14 mouse cellular contexts compared by ENCODE assay signal in genomic region chr8:97397327-97397719, GRCm38 (mm10).
"Had no signal": no experiment of that assay in that cellular context is flagged by ENCODE, and none has a peak within 500 bp of the region (broad histone marks: within the 10 kb centered on the region; RNA-seq: fewer than 3 reads in every experiment).

No protein-coding gene starts in this region.

- DNase-seq: kidney, adult 2 months; kidney, postnatal 14 days; layer of hippocampus, adult 9-11 months; layer of hippocampus, postnatal 36 days; lung, postnatal 14 days; right cerebral cortex, postnatal 14 days; thymus, postnatal 4 days had no signal

- H3K4me3 ChIP-seq: kidney, embryonic 15.5 days; limb, embryonic 10.5 days; liver, embryonic 12.5 days; lung, embryonic 15.5 days; megakaryocyte, embryonic 14.5 days had no signal

- ATAC-seq: intestine, embryonic 16.5 days; liver, embryonic 12.5 days had no signal

- H3K9ac ChIP-seq: kidney, embryonic 15.5 days; liver, embryonic 12.5 days; lung, embryonic 15.5 days had no signal

- H3K4me1 ChIP-seq: kidney, embryonic 15.5 days; limb, embryonic 10.5 days; liver, embryonic 12.5 days; lung, embryonic 15.5 days; megakaryocyte, embryonic 14.5 days had no signal

- H3K4me2 ChIP-seq: kidney, embryonic 15.5 days; liver, embryonic 12.5 days; lung, embryonic 15.5 days had no signal

- H3K27ac ChIP-seq: kidney, embryonic 15.5 days; limb, embryonic 10.5 days; liver, embryonic 12.5 days; lung, embryonic 15.5 days; macrophage had no signal

- H3K27me3 ChIP-seq: kidney, embryonic 15.5 days; liver, embryonic 12.5 days; lung, embryonic 15.5 days; megakaryocyte, embryonic 14.5 days had no signal

- H3K36me3 ChIP-seq: kidney, embryonic 15.5 days; limb, embryonic 10.5 days; liver, embryonic 12.5 days; lung, embryonic 15.5 days had no signal

- H3K9me3 ChIP-seq: kidney, embryonic 15.5 days; limb, embryonic 10.5 days; liver, embryonic 12.5 days; lung, embryonic 15.5 days; megakaryocyte, embryonic 14.5 days had no signal
